Mouse (Mus musculus) liver, postnatal 0 days (tissue): ENCODE measurements at regions not wholly inside any gene's neighbourhood (a gene's known extent, or its start where the extent isn't known, plus 50 kb on each side); places are given as distances from the start of the nearest gene placed in this dataset.
A peak's percentile ranks its signal among the peaks of the same experiment; 100 is the strongest.

ENCODE experiments used
- ATAC-seq: fragments of 200-750 bp; cut with Nextera tagmentation; 2 replicates; pipeline ENCODE4 v1.8.0; 2017; ENCODE audit warnings: mild to moderate bottlenecking, moderate library complexity
- DNase-seq: peaks from one replicate; pipeline ENCODE4 v3.0.0-alpha.2; 2016
- H3K27ac ChIP-seq: fragments of 300-500 bp; sonication (generic); 2 replicates; pipeline ENCODE4 v1.5.1; 2014; ENCODE audit warnings: antibody characterized with exemption, moderate library complexity, mild to moderate bottlenecking, low read depth
- H3K27me3 ChIP-seq: fragments of 300-500 bp; sonication (generic); 2 replicates; pipeline ENCODE4 v1.6.1; 2014; ENCODE audit warnings: low read length, control low read depth, mixed read lengths; ENCODE audit not compliant: insufficient read depth
- H3K36me3 ChIP-seq: fragments of 300-500 bp; sonication (generic); replicated peaks from 2 replicates; pipeline ENCODE4 v1.6.1; 2014; ENCODE audit warnings: mild to moderate bottlenecking, control low read depth, low read length, moderate library complexity, mixed read lengths; ENCODE audit not compliant: insufficient read depth
- H3K4me1 ChIP-seq: fragments of 300-500 bp; sonication (generic); 2 replicates; pipeline ENCODE4 v1.6.1; 2014; ENCODE audit warnings: antibody characterized with exemption, mild to moderate bottlenecking, control low read depth; ENCODE audit not compliant: insufficient read depth
- H3K4me2 ChIP-seq: fragments of 300-500 bp; sonication (generic); 2 replicates; pipeline ENCODE4 v1.6.1; 2014; ENCODE audit warnings: low read depth, mild to moderate bottlenecking, low read length, moderate library complexity, mixed read lengths
- H3K4me3 ChIP-seq: fragments of 300-500 bp; sonication (generic); 2 replicates; pipeline ENCODE4 v1.5.1; 2014; ENCODE audit warnings: low read depth, low read length
- H3K9ac ChIP-seq: fragments of 300-500 bp; sonication (generic); replicated peaks from 2 replicates; pipeline ENCODE4 v1.6.1; 2014; ENCODE audit warnings: mild to moderate bottlenecking, moderate library complexity
- H3K9me3 ChIP-seq: fragments of 300-500 bp; sonication (generic); 2 replicates; pipeline ENCODE4 v1.6.1; 2016; ENCODE audit warnings: mild to moderate bottlenecking, control low read depth, low read length, mixed read lengths
- CTCF ChIP-seq: sonication (generic); IDR thresholded peaks from 2 replicates; pipeline ENCODE4 v1.5.1; 2016; ENCODE audit warnings: antibody characterized with exemption, low read depth
- EP300 ChIP-seq: IDR thresholded peaks from 2 replicates; pipeline ENCODE4 v1.6.1; 2016; ENCODE audit warnings: antibody characterized with exemption, low read depth, mild to moderate bottlenecking
- WGBS: fragments of 180-500 bp; shearing (Covaris S2); extraction: QIAGEN DNeasy Blood & Tissue Kit; methylation state at CpG from one replicate; pipeline ENCODE4 v1.1.7; 2014; ENCODE audit not compliant: insufficient replicate concordance; 5-methylcytosine and 5-hydroxymethylcytosine counted together

GRCm38 (mm10) chr3:66546576-66546975 is 249.9 kb upstream of the Veph1 start:
- Histone ChIP-seq H3K4me3 (no peak overlapping the region), H3K36me3 (no peaks in the 10 kb centered on the region), H3K4me1 (no peaks in the 10 kb centered on the region), H3K9me3 (no peaks in the 10 kb centered on the region), H3K27ac (no peak overlapping the region), H3K9ac (no peak overlapping the region), H3K27me3 (no peaks in the 10 kb centered on the region), H3K4me2 (no peak overlapping the region)
- TF ChIP-seq CTCF (no peak), EP300 (peak; percentile 82)
- WGBS: 27% methylated on average over 4 of the region's 4 CpGs
- peak; percentile 33 for ATAC-seq
- DNase-seq: no peak

- Histone ChIP-seq H3K9me3 (no peaks in the 10 kb centered on the region), H3K4me3 (no peak overlapping the region), H3K9ac (no peak overlapping the region), H3K4me2 (no peak overlapping the region), H3K4me1 (no peaks in the 10 kb centered on the region), H3K36me3 (no peaks in the 10 kb centered on the region), H3K27ac (no peak overlapping the region), H3K27me3 (no peaks in the 10 kb centered on the region)
- no peak for TF ChIP-seq EP300
- DNase-seq (no peak), ATAC-seq (no peak)
- WGBS: 76% methylated on average over 5 of the region's 5 CpGs
These were observed 247.7 kb upstream of the Veph1 start for GRCm38 (mm10) chr3:66544139-66544933.

GRCm38 (mm10) chr3:66542865-66543264 is 246.2 kb upstream of the Veph1 start:
- no peaks in the 10 kb centered on the region for H3K36me3 ChIP-seq
- no peak overlapping the region for H3K27ac ChIP-seq
- no peak overlapping the region for H3K9ac ChIP-seq
- ATAC-seq: no peak
- TF ChIP-seq CTCF (no peak), EP300 (no peak)
- H3K4me2 ChIP-seq: no peak overlapping the region
- no peaks in the 10 kb centered on the region for H3K9me3 ChIP-seq
- H3K4me3 ChIP-seq: no peak overlapping the region
- DNase-seq: no peak
- H3K4me1 ChIP-seq: no peaks in the 10 kb centered on the region
- no peaks in the 10 kb centered on the region for H3K27me3 ChIP-seq
- 67% methylated on average over 3 of the region's 3 CpGs for WGBS

GRCm38 (mm10) chr3:66537913-66538312 is 241.3 kb upstream of the Veph1 start:
- 68% methylated on average over 7 of the region's 7 CpGs for WGBS
- no peak for ATAC-seq
- TF ChIP-seq EP300 (no peak), CTCF (no peak)

GRCm38 (mm10) chr3:66537106-66537893 is 240.7 kb upstream of the Veph1 start:
- Histone ChIP-seq H3K27me3 (no peaks in the 10 kb centered on the region), H3K36me3 (no peaks in the 10 kb centered on the region), H3K9me3 (no peaks in the 10 kb centered on the region), H3K27ac (no peak overlapping the region), H3K4me1 (no peaks in the 10 kb centered on the region), H3K9ac (no peak overlapping the region), H3K4me2 (no peak overlapping the region), H3K4me3 (no peak overlapping the region)
- DNase-seq (no peak), ATAC-seq (no peak)
- TF ChIP-seq EP300 (no peak), CTCF (no peak)
- WGBS: 58% methylated on average over 3 of the region's 3 CpGs

More at GRCm38 (mm10) chr3:66537913-66538312, 241.3 kb upstream of the Veph1 start:
- Histone ChIP-seq H3K4me2 (no peak overlapping the region), H3K27ac (no peak overlapping the region), H3K27me3 (no peaks in the 10 kb centered on the region), H3K4me3 (no peak overlapping the region), H3K36me3 (no peaks in the 10 kb centered on the region), H3K9me3 (no peaks in the 10 kb centered on the region), H3K9ac (no peak overlapping the region), H3K4me1 (no peaks in the 10 kb centered on the region)
- DNase-seq: no peak

GRCm38 (mm10) chr3:66536673-66537072 is 240.0 kb upstream of the Veph1 start:
- TF ChIP-seq CTCF (no peak), EP300 (no peak)
- Histone ChIP-seq H3K9ac (no peak overlapping the region), H3K4me3 (no peak overlapping the region), H3K27me3 (no peaks in the 10 kb centered on the region), H3K27ac (no peak overlapping the region), H3K4me1 (no peaks in the 10 kb centered on the region), H3K4me2 (no peak overlapping the region), H3K9me3 (no peaks in the 10 kb centered on the region), H3K36me3 (no peaks in the 10 kb centered on the region)
- DNase-seq: no peak
- no peak for ATAC-seq
- WGBS: 80% methylated on average over 11 of the region's 11 CpGs
